Mouse (Mus musculus): ENCODE measurements around the gene Gm47996.
"Not testable (repeated sequence)": the region's sequence is repeated elsewhere in the genome, so short reads cannot be mapped to it uniquely, and the experiment has no call there.

GRCm38 (mm10) chr1:151202771-151203170 is 7.2 kb upstream of the Gm47996 start:
- TF ChIP-seq HCFC1 (IDR thresholded peaks at IDR 0.05; ENCODE audit: borderline replicate concordance, insufficient read depth, low read length); ZNF384 (IDR thresholded peaks at IDR 0.05; ENCODE audit: low read depth, low read length): not testable (repeated sequence)

All from ES-E14 (cell line).